In genomic region chr12:8298361-8299142, GRCm38 (mm10) we compare ENCODE assay signal across 8 mouse cellular contexts. TPM values are rescaled to one million over a fixed set of nuclear protein-coding genes. Genes with fewer than 3 reads are reported as not detected.
DNase-seq lines count a peak whose midpoint lies in the region; ATAC-seq and TF ChIP-seq lines count a peak whose summit lies in the region.

No protein-coding gene starts in this region.

- H3K4me3 ChIP-seq in E14TG2a.4 (replicated peaks; ENCODE audit: low read length): peak overlapping the region; percentile 73
- H3K4me3 ChIP-seq in forebrain, postnatal 0 days (ENCODE audit: low read depth, low read length): peak overlapping the region; percentile 34
- peak overlapping the region; percentile 42 for H3K4me3 ChIP-seq in liver, embryonic 16.5 days (ENCODE audit: low read depth, low read length)

- no peak overlapping the region for H3K9ac ChIP-seq in forebrain, postnatal 0 days
- no peak overlapping the region for H3K9ac ChIP-seq in liver, embryonic 16.5 days (ENCODE audit: low read depth, low read length)

- peaks cover 26% of the 10 kb centered on the region for H3K9me3 ChIP-seq in E14TG2a.4 (ENCODE audit: low read length)
- no peaks in the 10 kb centered on the region for H3K9me3 ChIP-seq in forebrain, postnatal 0 days (ENCODE audit: low read length)
- no peaks in the 10 kb centered on the region for H3K9me3 ChIP-seq in liver, embryonic 16.5 days (replicated peaks; ENCODE audit: control insufficient read depth, low read length)

- peak overlapping the region; percentile 48 for H3K4me2 ChIP-seq in forebrain, postnatal 0 days (ENCODE audit: low read depth)
- H3K4me2 ChIP-seq in liver, embryonic 16.5 days (ENCODE audit: low read depth, low read length): peak overlapping the region; percentile 35

- H3K4me1 ChIP-seq in E14TG2a.4 (replicated peaks; ENCODE audit: low read depth, low read length): peaks cover 26% of the 10 kb centered on the region
- no peaks in the 10 kb centered on the region for H3K4me1 ChIP-seq in forebrain, postnatal 0 days (ENCODE audit: insufficient read depth)
- H3K4me1 ChIP-seq in liver, embryonic 16.5 days (ENCODE audit: control insufficient read depth, low read depth, low read length): no peaks in the 10 kb centered on the region

- peaks cover 94% of the 10 kb centered on the region for H3K27me3 ChIP-seq in E14TG2a.4 (ENCODE audit: insufficient read depth, low read length)
- H3K27me3 ChIP-seq in forebrain, postnatal 0 days (ENCODE audit: insufficient read depth, low read length): peaks cover 76% of the 10 kb centered on the region
- peaks cover 76% of the 10 kb centered on the region for H3K27me3 ChIP-seq in liver, embryonic 16.5 days (ENCODE audit: control insufficient read depth, insufficient read depth, low read depth, low read length)

- H3K27ac ChIP-seq in forebrain, postnatal 0 days (ENCODE audit: low read depth, low read length): no peak overlapping the region
- no peak overlapping the region for H3K27ac ChIP-seq in liver, embryonic 16.5 days (ENCODE audit: low read length)

- ATAC-seq in forebrain, postnatal 0 days: no peak
- no peak for ATAC-seq in liver, embryonic 16.5 days (ENCODE audit: low read depth)

- peak; percentile 28 for DNase-seq in adrenal gland, adult 2 months
- no peak for DNase-seq in adrenal gland, postnatal 25 days
- no peak for DNase-seq in forebrain, postnatal 0 days
- no peak for DNase-seq in spleen, postnatal 4 days (ENCODE audit: low spot score in 2 of 2)
- no peak for DNase-seq in adrenal gland, postnatal 36 days
- DNase-seq in MN1 (ENCODE audit: low spot score): no peak

- no peak for TF ChIP-seq CTCF in E14TG2a.4 (conservative IDR thresholded peaks at IDR 0.05; ENCODE audit: low read length)
- TF ChIP-seq CTCF in forebrain, postnatal 0 days (IDR thresholded peaks at IDR 0.05; ENCODE audit: low read depth): no peak

- H3K36me3 ChIP-seq in E14TG2a.4 (ENCODE audit: insufficient read depth, low read length): no peaks in the 10 kb centered on the region
- no peaks in the 10 kb centered on the region for H3K36me3 ChIP-seq in forebrain, postnatal 0 days (ENCODE audit: insufficient read depth)
- H3K36me3 ChIP-seq in liver, embryonic 16.5 days (ENCODE audit: control insufficient read depth, insufficient read depth): no peaks in the 10 kb centered on the region

- 6% methylated on average over 71 of the region's 85 CpGs for WGBS in forebrain, postnatal 0 days
- 3% methylated on average over 71 of the region's 85 CpGs for WGBS in liver, embryonic 16.5 days (ENCODE audit: insufficient replicate concordance)

RNA-seq across cellular contexts. Expression of gene Gdf7, which starts 3.2 kb away (rescaled TPM):
- total RNA-seq in adrenal gland, adult 2 months (2021): not detected
- 0.20 and 0.31 TPM in 2 replicates for polyA plus RNA-seq in adrenal gland, adult 2 months (2012; rRNA removed)
- not detected in 2 replicates for total RNA-seq in adrenal gland, postnatal 25 days (2021)
- 0.14 and 0.54 TPM in 2 replicates for total RNA-seq in forebrain, postnatal 0 days (2014; rRNA removed)
- polyA plus RNA-seq in forebrain, postnatal 0 days (2015; fragmentation: Nextera tagmentation; extraction: Ambion mirVana): 0.10 and 0.18 TPM in 2 replicates
- polyA plus RNA-seq in liver, embryonic 16.5 days (2015; fragmentation: Nextera tagmentation; extraction: Ambion mirVana): not detected in 2 replicates
- total RNA-seq in adrenal gland, postnatal 36 days (2021): not detected

RNA-seq across cellular contexts. Expression of gene Hs1bp3, which starts 14.7 kb away (rescaled TPM):
- total RNA-seq in adrenal gland, adult 2 months (2021): 10 to 100 TPM; 13.8 to 22.0 TPM
- polyA plus RNA-seq in adrenal gland, adult 2 months (2012; rRNA removed): 20.6 and 22.7 TPM in 2 replicates
- 13.6 and 22.3 TPM in 2 replicates for total RNA-seq in adrenal gland, postnatal 25 days (2021)
- total RNA-seq in forebrain, postnatal 0 days (2014; rRNA removed): 5.5 and 7.0 TPM in 2 replicates
- 4.2 and 5.8 TPM in 2 replicates for polyA plus RNA-seq in forebrain, postnatal 0 days (2015; fragmentation: Nextera tagmentation; extraction: Ambion mirVana)
- polyA plus RNA-seq in liver, embryonic 16.5 days (2015; fragmentation: Nextera tagmentation; extraction: Ambion mirVana): 4.4 and 5.0 TPM in 2 replicates
- total RNA-seq in adrenal gland, postnatal 36 days (2021): 10 to 100 TPM; 12.2 to 18.8 TPM
